Mouse (Mus musculus): ENCODE measurements at regions not wholly inside any gene's neighbourhood (a gene's known extent, or its start where the extent isn't known, plus 50 kb on each side); places are given as distances from the start of the nearest gene placed in this dataset.
"Not testable (repeated sequence)": the region's sequence is repeated elsewhere in the genome, so short reads cannot be mapped to it uniquely, and the experiment has no call there.

DNA sequence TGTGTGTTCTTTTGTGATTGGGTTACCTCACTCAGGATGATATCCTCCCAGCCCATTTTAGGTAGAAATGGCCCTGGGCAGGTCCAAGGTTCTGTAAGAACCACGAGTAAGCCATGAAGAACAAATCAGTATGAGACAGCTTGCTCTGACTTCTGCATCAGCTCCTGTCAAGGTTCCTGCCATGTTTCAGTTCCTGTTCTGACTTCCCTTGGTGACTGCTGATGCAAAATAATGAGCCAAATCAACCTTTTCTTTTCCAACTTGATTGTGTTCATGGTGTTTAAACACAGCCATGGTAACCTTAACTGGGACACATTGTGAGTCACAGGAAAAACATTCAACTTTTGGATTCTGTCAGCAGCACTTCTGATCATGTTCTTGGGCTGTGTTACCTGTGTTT is 667.4 kb upstream of the Igfbp7 start:
- intact Hi-C loops (cut with DNase I): no loop called here

DNA sequence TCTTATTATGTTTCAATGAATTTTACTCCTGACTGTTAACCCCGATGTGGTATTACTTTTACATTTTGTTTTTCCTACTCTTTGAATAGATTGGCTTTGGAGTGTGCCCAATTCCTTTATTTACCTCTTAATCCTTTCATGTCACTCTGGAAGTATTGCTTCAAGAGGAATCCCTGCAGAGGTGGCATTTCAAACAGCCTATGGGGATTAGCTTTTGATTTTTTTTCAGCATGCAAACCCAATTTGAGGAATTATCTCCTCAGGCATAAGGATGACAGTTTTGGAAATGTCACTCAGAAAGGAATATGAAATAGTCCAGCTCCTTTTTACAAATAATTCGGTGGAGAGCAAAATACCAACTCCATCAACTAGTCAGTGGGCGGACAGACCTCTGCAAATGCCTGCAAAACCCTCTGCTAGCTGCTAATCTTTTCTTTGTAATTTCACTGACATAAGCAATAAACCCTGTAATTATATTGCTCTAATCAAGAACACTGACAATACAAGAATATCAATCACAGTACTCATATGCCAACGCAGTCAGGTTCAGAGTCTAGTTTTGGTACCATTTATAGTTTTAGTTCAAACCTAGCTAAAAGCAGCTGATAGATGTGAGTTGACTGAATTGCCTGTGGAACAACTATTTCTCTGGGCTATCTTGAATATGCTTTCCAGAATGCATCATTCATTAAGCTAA is 624.9 kb upstream of the Igfbp7 start:
- no peak for DNase-seq (ENCODE audit: extremely low spot score in 1 of 2, low spot score in 2 of 2)
- intact Hi-C loops (cut with DNase I): no loop called here

More for the DNA sequence above, 667.4 kb upstream of the Igfbp7 start:
- DNase-seq (ENCODE audit: extremely low spot score in 1 of 2, low spot score in 2 of 2): no peak

DNA sequence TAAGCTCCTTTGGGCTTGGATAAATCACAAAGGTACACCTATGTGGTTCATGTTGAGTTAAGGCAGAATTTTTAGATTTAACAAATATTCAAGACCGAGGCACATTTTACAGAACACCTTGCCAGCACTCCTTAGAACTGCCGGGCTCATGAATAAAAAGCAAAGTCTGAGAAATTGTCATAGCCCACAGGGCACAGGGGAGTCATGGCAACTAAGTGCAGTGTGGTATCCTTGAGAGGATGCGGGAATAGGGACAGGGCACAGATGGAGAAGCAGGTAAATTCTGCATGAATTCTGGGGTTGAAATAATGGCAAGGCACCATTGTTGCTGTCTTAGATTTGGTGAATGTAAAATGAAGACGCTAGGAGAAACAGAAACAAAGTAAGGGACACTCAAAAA is 609.7 kb upstream of the Igfbp7 start:
- DNase-seq (ENCODE audit: extremely low spot score in 1 of 2, low spot score in 2 of 2): no peak
- intact Hi-C loops (cut with DNase I): no loop called here

DNA sequence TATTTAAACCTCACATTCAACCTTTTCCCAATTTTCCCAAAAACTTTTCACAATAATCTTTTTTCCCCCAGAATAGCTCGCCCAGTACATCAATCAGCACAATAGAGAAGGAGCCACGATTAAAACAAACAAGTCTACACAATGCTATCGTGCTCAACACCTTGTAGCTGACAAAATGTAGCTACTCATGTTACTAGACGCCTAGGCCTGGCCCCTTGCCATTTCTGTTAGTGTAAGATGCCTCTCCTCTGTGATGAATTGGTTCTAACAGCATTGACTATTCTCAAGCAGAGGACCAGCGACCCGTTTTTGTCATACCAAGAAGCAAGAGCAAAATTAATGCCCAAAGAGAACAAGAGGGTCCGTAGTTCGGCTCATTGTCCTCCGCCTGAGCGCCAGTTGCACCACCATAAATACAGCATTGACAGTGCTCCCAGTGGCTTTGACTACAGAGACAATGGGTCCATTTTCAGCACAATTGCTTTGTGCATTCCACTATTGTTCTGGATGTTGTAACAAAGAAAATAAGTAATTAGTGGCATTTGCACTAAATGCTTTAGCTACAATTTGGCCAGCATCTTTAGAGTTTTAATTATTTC is 578.7 kb upstream of the Igfbp7 start:
- intact Hi-C loops (cut with DNase I): no loop called here
- DNase-seq (ENCODE audit: extremely low spot score in 1 of 2, low spot score in 2 of 2): no peak

DNA sequence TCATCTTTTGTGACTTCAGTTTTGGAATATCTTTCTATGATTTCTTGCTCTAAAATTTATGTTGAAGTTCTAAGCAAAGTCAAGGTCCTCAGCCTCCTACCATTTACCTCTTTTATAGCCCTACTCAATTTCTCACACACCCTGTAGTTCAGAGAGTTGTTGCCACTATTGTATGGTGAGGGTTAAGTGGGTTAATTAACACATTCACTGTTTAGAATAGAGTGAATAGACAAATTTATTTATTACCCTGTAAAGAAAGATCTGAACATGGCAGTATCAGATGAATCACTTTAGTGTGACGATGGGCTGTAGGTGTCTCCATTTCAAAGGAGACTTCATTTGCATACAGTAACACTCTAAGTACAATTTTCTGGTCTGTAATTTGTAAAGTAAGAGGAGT is 577.4 kb upstream of the Igfbp7 start:
- no peak for DNase-seq (ENCODE audit: extremely low spot score in 1 of 2, low spot score in 2 of 2)

DNA sequence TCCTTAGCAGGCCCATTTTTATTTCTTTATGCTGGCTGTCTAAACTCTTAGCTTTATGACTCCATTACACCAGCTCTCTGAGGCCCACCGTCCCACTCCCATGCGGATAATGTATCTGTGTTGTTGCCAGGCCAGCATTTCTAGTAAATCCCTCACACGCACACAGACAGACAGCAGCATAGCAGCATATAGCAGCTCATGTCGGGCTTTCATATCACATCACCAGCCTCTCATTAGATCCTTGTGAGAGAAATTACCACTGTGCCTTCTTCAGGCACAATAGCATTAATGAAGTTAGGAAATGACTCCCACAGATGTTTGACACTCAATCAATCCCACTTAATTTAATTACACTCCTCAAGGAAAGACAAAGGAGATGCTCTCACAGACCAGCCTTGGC is 532.2 kb upstream of the Igfbp7 start:
- intact Hi-C loops (cut with DNase I); DNase-seq (ENCODE audit: extremely low spot score in 1 of 2, low spot score in 2 of 2): not testable (repeated sequence)

More for the DNA sequence above, 577.4 kb upstream of the Igfbp7 start:
- intact Hi-C loops (cut with DNase I): no loop called here

DNA sequence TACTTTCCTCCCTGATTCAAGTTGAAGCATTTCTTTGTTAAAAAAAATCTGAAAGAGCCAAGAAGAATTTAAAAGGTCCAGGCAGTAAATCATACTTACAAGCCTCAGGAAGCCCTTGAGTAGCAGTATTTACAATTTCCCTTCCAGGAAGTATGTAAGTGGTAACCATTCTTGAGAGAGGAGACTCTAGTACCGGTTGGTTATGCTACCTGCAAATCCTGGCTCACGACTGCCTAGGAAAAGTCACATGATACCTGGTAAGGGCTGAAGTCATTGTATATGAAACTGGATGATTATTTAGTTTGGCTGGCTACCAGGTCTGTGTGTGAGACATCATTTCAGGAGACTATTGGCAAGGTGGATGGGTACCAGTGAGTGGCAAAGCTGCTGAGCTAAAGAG is 524.0 kb upstream of the Igfbp7 start:
- no peak for DNase-seq (ENCODE audit: extremely low spot score in 1 of 2, low spot score in 2 of 2)
- intact Hi-C loops (cut with DNase I): no loop called here

DNA sequence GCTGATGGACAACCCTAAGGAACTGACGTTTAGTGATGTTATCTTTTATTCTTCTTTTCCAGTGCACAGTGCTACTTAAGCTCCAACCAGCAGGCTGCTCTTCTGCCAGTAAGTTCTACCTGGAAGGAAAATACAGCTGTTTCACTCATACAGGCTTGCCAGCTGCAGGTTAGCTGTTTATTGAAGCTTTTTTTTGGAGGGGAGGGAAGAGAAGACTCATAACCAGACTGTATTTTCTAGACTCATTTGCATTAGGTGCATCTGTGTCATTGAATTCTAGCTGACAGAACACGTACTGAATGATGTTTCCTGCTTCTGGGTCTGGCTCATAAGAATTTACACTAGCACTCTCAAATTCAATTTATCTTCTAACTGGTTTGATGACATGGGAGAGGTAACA is 513.3 kb upstream of the Igfbp7 start:
- no peak for DNase-seq (ENCODE audit: extremely low spot score in 1 of 2, low spot score in 2 of 2)
- intact Hi-C loops (cut with DNase I): no loop called here

DNA sequence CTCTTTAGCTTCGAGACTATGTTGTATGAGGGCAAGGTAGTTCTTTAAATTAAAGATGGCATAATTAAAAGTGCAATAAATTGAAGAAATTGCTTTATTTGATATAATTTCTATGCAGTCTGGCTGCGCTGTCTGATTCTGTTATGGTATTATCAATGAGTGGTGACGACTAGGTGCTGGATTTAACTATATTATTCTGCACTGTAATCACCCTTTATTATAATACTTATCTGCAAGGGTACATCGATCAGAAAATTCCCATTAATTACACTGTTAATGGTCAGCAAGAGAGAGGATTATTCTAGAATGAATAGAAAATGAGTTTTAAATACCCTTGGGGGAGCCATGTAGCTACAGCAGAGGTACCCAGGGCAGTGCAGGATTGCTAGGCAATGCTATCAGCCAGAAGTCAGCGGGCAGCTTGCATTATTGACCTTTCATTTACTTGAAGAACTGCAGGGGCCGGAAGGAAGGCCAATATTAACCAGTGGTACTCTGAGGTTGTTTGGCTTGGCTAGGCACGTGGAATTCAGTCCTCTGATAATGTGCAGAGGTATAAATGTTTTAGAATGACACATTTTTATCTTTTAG is 509.3 kb upstream of the Igfbp7 start:
- intact Hi-C loops (cut with DNase I): no loop called here
- DNase-seq (ENCODE audit: extremely low spot score in 1 of 2, low spot score in 2 of 2): no peak

DNA sequence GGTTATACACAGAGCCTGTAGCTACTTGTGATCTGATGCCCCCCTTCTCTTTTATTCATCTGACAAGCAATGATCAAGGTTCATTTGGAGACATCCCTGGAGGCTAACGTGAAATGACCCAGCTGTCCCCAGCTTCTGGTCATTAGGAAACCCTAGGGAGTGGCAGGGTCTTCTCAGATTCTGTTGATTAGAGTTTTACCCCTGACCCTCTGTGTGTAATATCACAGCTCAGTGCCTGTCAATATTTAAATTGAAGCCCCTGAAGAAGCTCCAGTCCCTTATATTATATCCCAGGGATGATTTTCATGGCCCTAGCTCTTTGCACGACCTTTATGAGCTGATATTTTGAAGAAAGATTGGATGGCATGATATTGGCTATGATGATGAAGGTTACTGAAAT is 508.5 kb upstream of the Igfbp7 start:
- intact Hi-C loops (cut with DNase I): no loop called here
- DNase-seq (ENCODE audit: extremely low spot score in 1 of 2, low spot score in 2 of 2): no peak

DNA sequence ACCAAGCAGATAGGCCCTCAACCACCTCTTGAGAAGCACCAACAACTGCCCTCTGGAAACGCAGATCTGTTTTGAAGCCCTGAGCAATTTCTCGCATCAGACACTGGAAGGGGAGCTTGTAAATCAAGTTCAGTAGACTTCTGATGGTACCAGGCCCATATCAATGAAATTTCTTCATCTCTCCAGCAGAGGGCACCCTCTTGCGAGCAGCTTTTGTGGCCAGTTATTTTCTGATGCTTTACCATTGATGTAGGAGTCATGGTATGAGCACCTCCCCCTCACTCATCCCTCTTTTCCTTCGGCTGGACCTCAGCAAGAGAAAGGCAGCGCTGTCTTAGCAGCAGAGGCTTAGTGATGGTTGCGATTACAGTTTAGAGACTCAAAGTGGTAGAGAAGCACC is 501.4 kb upstream of the Igfbp7 start:
- DNase-seq (ENCODE audit: extremely low spot score in 1 of 2, low spot score in 2 of 2): no peak
- intact Hi-C loops (cut with DNase I): no loop called here

DNA sequence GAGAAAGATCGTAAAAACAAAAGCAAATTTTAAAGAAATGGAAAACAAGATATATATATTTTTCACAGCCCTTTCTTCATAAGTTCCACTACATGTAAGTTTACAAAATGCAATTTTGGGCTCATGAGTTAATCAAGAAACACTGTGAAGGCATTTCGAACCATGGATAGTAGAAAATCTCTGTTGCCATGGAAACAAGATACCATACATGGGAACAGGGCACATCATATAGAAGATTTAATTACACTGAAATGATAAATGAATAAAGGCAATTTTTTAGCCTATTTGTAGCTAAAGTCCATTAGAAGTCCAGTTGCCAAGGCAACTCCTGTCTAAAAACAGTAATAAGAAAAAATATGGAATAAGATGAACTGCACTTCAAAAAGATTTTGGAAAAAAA is 484.2 kb upstream of the Igfbp7 start:
- DNase-seq (ENCODE audit: extremely low spot score in 1 of 2, low spot score in 2 of 2); intact Hi-C loops (cut with DNase I): not testable (repeated sequence)

DNA sequence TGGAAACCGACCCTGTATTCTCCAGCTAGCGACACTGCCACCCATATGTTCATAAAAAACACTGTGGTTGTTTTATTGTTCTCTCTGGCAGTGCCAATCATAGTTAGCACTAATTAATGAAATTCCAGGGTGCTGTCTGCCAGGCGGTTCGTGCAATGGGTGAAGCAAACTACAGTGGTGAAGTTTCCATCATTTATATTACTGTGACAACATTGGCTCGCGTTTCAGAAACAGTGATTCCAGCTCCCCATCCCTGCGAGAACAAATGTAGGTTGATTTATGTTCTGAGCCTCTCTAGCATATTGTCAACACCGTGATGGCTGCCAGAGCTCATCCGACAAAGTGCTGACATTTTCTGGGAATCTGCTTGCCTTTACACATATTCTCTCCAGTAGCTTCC is 480.7 kb upstream of the Igfbp7 start:
- peak in 1 of 2 experiments; percentile 59 for DNase-seq (ENCODE audit: extremely low spot score in 1 of 2, low spot score in 2 of 2)
- intact Hi-C loops (cut with DNase I): no loop called here

DNA sequence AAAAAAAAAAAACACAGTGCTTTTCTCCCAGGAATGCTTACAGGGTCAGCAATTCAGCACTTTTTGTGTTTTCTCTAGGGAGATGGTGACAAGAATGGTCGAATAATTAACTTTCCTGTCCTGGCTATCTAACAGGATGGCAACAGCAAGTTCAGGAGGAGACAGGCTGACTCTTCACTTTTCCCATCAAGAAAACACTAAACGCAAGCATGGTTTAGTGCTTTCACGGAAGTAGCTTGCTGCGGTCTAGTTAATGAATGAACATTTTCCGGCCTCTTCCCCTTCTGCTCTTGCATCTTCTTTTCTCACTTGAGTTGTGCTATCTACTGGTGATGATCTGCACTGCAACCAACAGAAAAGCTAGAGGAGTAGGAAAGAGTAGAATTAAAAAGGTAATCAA is 463.6 kb upstream of the Igfbp7 start:
- DNase-seq (ENCODE audit: extremely low spot score in 1 of 2, low spot score in 2 of 2): no peak
- intact Hi-C loops (cut with DNase I): no loop called here

DNA sequence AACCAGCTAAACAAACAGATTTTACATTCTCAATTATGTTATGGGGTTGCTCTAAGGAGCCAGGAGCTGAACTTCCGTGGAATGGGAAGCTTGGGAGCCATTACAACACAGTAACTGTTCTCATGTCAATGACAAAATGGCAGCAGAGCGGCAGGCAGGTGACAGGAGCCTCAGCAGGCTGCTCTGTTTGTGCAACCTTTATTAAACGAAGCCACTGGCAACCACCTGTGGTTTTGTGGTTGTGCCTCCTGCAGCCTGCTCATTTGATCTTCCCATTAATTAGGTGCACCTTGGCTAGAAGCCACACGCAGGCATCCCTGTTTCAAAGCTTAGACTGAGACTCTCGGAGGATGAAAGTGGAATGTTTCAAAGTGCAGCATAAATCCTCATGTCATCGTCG is 457.5 kb upstream of the Igfbp7 start:
- intact Hi-C loops (cut with DNase I): no loop called here
- no peak for DNase-seq (ENCODE audit: extremely low spot score in 1 of 2, low spot score in 2 of 2)

DNA sequence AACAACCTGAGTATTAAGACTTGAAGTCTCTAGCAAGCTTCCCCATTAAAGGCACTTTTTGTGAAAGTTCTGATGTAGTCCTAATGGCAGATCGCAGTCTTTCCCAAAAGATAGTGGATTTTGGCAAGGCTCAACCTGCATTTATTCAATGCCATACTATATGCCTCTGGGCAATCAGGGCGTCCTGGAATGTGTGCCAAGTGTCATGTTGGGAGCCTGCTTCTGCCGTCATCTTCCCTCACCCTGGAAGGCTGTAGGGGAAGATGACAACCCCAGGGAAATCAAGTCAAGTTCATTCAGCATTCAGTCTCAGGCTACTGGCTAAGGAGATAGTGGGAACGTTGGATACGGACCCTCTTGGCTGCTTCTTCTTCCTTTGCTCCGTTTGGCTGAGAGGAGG is 447.4 kb upstream of the Igfbp7 start:
- DNase-seq (ENCODE audit: extremely low spot score in 1 of 2, low spot score in 2 of 2): no peak
- intact Hi-C loops (cut with DNase I): no loop called here

DNA sequence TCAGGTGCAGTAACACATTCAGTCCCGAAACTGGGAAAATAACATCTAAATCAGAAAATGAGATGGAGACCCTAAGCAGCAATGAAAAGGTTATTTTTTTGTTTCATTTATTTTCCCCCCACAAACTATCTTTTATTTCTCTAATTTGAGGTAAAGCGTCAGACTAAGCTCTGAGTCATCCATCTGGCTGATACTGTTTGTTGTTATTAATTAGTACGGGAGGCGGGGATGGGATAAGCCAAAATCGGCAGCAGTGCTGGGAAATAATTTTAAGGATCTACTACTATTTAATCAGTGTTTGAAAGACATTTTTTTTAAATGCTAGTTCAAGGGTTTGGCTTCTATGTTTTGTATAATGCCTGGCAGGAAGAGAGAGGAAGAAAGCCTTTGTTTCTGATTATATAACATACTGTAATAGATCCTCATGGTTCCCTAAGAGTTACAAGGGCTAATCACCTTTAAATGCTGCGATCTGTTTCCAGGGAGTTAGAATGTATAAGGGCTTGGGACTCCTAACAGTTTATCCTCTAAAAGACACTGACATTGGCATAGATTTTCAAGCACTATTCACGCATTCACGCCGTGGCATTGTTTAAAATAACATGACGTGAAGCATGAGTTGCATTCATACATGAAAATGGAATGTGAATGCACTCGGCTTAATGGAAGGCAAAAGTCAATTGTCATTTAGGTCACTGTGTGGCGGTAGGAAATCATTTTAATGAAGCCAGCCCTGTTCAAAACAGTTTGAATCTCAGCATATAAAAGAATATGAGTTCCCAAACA is 446.4 kb upstream of the Igfbp7 start:
- no peak for DNase-seq (ENCODE audit: extremely low spot score in 1 of 2, low spot score in 2 of 2)
- intact Hi-C loops (cut with DNase I): no loop called here

DNA sequence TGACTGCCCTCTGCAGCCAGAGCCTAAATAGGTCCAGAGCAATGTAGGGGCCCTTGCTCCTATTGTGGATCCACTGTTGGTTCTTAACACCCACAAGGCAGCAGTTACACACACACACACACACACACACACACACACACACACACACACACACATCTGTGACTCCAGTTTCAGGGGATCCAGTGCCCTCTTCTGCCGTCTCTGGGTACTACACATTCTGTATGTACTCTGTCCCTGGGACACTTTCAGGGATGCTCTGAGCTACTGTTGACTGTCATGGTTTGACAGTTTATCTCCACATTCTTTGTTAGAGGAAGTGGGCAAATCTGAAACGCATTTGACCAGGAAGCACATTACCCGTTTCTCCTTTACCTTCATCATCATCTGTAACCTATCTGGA is 443.8 kb upstream of the Igfbp7 start:
- intact Hi-C loops (cut with DNase I): no loop called here
- DNase-seq (ENCODE audit: extremely low spot score in 1 of 2, low spot score in 2 of 2): no peak

DNA sequence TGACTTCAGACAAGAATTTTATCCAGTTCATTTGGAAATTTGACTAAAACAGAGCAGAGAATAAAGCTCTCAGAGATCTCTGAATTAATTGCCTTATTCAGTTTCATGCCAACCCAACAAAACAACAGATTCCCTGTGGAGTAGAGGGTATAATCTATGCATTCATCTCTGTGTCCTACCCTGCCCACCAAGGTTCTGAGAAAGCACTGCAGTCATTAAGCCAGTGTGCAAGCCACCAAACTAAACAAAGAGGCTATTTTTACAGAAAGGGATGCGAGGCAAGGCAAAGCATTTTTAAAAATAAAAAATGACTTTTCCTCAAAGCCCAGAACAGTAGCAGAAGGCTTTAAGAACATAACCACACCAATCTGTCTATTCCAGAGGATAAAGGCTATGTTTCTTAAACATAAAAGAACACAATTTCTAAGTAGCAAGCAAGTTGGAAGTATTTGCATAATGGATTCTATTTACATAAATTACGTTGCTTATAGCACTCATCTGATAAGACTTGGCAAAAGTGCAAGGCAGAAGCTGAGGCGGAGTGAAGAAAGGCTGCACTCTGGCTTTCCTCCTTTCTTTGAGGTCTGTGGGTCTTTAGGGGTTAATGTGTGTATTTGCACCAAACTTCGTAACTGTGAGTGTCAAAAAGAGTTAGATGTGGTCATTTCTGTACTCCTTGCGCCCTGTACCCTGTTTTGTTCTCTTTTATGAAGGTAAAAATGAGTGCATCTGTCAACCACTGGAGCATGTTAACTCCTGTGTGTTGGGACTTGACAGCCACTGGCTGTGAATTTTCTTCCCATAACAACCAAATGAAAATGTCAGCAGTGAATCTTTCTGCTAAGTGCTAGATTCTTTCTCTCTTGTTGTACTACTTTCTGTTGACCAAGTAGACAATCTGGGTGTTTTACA is 430.6 kb upstream of the Igfbp7 start:
- DNase-seq (ENCODE audit: extremely low spot score in 1 of 2, low spot score in 2 of 2): peak in 1 of 2 experiments; percentile 39
- intact Hi-C loops (cut with DNase I): no loop called here

Data from left cerebral cortex, postnatal 10 days (tissue).